Mouse (Mus musculus) E14TG2a.4 (cell line): Measurements from ENCODE around the gene Chd3.

Experiments
- H3K27me3 ChIP-seq: 2 replicates; pipeline ENCODE4 v1.6.1; 2014; ENCODE audit warnings: low read length, control low read depth; ENCODE audit not compliant: insufficient read depth
- H3K36me3 ChIP-seq: 2 replicates; pipeline ENCODE4 v1.6.1; 2014; ENCODE audit warnings: low read length, control low read depth; ENCODE audit not compliant: insufficient read depth
- H3K4me1 ChIP-seq: replicated peaks from 2 replicates; pipeline ENCODE4 v1.6.1; 2014; ENCODE audit warnings: low read depth, low read length, control low read depth
- H3K4me3 ChIP-seq: replicated peaks from 2 replicates; pipeline ENCODE4 v1.5.1; 2014; ENCODE audit warnings: mild to moderate bottlenecking, low read length
- H3K9me3 ChIP-seq: 2 replicates; pipeline ENCODE4 v1.6.1; 2014; ENCODE audit warnings: low read length, control low read depth
- CTCF ChIP-seq: conservative IDR thresholded peaks from 2 replicates; pipeline ENCODE4 v1.5.1; 2014; ENCODE audit warnings: low read length
- NANOG ChIP-seq: IDR thresholded peaks from 2 replicates; pipeline ENCODE4 v1.6.1; 2014; ENCODE audit warnings: borderline replicate concordance, low read length, mixed read lengths
- POU5F1 ChIP-seq: IDR thresholded peaks from 2 replicates; pipeline ENCODE4 v1.6.1; 2014; ENCODE audit warnings: low read length, borderline replicate concordance

Chd3 gene

DNA sequence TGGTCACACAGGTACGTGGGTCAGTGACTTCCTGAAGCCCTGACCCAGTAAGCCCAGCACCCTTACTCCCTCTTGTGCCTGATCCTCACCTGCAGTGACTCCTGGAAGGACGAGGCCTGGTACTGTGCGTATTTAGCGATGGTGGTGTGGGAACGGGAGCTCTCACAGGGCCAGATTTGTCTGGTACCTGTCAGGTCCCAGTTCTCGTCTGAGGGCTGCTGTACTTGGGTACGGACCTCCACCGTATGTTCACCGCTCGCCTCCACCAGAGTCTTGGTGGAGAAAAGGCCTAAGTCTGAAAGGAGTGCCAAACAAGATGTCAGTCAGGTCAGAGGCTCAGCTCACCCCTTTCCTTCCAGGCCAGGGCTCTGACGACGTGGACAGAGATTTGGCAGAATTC is 32.8 kb upstream of the Chd3 start:
- H3K36me3 ChIP-seq = peaks cover 63% of the 10 kb centered on the region
- TF ChIP-seq NANOG (no peak), CTCF (no peak), POU5F1 (no peak)
- peak overlapping the region; percentile 59; the same call in 1 of the 2 replicates for H3K4me3 ChIP-seq
- no peaks in the 10 kb centered on the region for H3K9me3 ChIP-seq
- H3K4me1 ChIP-seq = peaks cover 81% of the 10 kb centered on the region
- H3K27me3 ChIP-seq = peaks cover 25% of the 10 kb centered on the region

DNA sequence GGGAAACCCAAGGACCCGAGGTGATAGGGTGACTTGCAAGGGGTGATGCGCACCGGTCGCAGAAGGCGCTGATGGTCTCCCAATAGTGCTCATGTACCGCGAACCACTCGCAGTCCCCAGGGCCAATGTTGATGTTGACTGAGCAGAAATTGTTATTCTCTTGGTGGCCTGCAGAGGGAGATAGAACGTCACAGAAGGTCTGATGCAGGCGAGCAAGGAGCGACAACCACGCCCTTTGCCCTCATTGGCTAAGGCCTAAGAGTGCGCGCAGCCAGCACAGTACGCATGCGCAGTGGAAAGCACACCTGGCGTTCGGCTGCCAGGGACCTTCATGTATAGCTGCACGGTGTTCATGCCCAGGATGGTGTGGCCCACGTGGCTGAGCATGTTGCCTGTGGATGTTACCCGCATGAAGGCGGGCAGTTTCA is 32.0 kb upstream of the Chd3 start:
- Histone ChIP-seq H3K27me3 (peaks cover 25% of the 10 kb centered on the region), H3K4me3 (peak overlapping the region; percentile 59), H3K36me3 (peaks cover 61% of the 10 kb centered on the region), H3K4me1 (peaks cover 82% of the 10 kb centered on the region), H3K9me3 (no peaks in the 10 kb centered on the region)
- TF ChIP-seq NANOG (no peak), CTCF (peak; percentile 62), POU5F1 (no peak)

DNA sequence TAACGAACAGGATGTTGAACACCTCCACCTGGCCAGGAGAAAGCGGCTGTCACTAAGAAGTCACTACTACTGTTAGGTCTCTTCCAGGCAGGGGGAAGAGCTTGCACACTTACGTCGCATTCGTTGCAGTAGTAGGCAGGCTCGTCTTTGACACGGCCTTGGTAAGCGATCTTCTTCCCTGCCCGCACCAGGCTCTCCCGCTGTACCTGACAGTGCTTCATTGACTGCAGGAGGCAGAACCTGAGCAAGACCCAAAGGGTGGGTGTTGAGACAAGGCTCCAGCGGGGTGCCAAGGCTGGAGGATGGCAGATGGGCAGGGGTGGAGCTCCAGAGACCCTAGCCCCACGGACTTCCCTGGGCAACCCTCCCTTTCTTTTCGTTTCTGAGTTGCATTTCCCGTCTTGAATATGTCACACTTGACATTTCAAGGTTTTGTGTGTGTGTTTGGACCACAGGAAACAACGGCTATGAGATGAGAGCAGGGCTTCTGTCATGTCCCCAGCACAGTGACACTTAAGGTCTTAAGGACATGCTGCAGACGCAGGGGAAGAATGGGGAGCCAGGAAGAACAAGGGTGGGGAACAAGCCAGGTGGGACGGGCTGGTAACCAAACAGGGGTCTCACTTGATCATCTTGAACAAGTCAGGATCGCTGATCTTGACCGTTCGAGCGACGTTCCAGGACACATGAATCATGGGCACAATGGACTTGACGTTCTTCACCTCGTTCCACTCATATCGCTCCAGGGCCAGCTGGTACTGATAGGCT is 31.1 kb upstream of the Chd3 start:
- Histone ChIP-seq H3K4me3 (peak overlapping the region; percentile 88), H3K27me3 (peaks cover 25% of the 10 kb centered on the region), H3K4me1 (peaks cover 74% of the 10 kb centered on the region), H3K9me3 (no peaks in the 10 kb centered on the region), H3K36me3 (peaks cover 52% of the 10 kb centered on the region)
- no peak for TF ChIP-seq NANOG
- TF ChIP-seq POU5F1 = no peak
- no peak for TF ChIP-seq CTCF

DNA sequence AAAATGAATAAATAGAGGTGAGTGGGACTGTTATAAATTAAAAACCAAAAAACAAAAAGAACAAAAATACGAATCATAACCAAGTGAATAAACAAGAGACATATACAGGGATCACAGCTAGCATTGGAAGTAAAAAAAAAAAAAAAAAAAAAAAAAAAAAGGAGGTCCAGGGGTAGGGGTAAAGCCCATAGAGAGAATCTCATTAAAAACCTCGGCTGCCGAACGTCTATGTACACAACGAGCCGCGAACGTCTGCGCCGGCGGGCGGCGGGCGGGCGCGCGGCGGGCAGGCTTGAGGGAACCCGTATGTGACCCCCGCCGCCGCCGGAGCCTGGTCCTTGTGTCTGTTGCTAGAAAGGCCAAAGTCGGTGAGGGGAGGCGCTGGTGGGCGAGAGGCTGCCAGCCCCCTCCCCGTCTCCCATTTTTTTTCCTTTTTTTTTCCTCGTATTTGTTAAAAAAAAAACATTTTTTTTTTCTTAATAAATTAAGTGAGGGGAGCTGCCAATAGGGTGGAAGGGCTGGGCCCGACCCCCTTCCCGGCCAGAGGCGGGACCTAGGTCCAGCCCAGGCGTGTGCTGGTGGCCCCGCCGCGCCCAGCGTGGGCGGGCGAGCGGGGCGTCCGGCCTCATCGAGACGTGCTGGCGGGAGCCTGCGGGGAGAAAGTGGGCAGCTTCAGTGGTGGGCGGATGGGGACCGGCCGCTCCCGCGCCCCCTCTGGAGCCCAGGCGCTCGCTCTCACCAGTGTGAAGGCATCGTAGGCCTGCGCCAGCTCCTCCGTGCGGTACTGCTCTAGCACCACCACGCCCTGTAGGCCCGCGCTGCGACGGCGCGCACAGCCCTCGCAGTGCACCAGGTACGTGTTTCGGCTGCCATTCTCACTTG is 30.2 kb upstream of the Chd3 start:
- peaks cover 68% of the 10 kb centered on the region for H3K4me1 ChIP-seq
- peak overlapping the region; percentile 88 for H3K4me3 ChIP-seq
- no peak for TF ChIP-seq CTCF
- no peak for TF ChIP-seq NANOG
- no peak for TF ChIP-seq POU5F1
- peaks cover 22% of the 10 kb centered on the region for H3K27me3 ChIP-seq
- H3K9me3 ChIP-seq = no peaks in the 10 kb centered on the region
- H3K36me3 ChIP-seq = peaks cover 43% of the 10 kb centered on the region

DNA sequence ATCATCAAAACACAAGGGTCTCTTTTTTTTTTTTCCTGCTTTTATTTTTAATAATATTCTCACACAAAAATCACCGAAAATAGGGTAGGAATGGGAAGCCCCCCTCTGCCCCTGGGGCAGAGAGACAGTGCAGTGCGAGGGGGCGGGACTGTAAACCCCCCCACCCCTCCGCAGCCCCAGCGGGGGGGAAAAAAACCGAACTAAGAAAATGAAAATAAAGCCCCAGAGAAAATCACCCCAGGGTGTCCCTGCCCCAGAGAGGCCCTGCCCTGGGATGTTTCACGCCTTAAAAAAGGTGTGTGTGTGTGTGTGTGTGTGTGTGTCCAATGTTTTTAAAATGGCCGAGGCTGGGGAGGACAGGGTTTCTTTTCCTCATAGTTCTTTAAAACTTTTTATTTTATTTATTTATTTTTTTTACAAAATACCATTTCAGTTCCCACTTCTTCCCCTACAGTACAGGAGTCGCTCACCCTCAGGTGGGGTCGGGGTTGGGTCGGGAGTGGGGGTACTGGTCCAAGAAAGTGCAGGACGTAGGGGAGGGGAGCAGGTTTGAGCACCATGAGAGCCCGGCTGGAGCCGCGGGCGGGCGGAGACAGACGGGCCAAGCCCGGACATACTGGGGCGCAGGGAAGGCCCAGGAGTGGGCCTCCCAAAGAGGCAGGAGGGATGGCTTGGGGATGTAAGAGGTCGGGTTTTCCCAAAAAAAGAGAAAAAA is 29.4 kb upstream of the Chd3 start:
- no peaks in the 10 kb centered on the region for H3K9me3 ChIP-seq
- H3K4me3 ChIP-seq = peak overlapping the region; percentile 88
- TF ChIP-seq CTCF = no peak
- TF ChIP-seq POU5F1 = no peak
- no peak for TF ChIP-seq NANOG
- peaks cover 66% of the 10 kb centered on the region for H3K4me1 ChIP-seq
- H3K36me3 ChIP-seq = peaks cover 37% of the 10 kb centered on the region
- H3K27me3 ChIP-seq = peaks cover 14% of the 10 kb centered on the region

DNA sequence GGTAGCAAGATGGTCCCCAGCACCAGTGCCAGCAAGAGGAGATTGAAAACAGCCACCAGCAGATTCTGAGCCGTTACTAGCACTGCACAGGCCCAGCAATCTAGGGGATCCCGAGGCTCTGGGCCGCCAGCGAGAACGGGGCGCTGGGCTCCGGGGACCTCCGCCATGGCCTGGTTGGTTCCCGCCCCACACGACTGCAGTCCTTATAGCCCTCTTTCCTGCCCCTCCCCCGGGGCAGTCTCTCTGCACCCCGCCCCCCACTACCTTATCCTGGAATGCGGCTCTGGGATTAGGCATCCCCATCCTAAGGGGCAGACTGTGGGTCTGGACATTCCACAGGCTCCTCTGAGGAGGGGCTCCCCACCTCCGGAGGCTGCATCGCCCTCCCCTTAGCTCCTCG is 28.9 kb upstream of the Chd3 start, which contains the start of gene Tmem88:
Gene Tmem88 (minus strand): TSS at position 176 of the 400 bp plus-strand sequence.
- 0 out of 2 replicates have a peak, but pooled peaks cover 9% of the 10 kb centered on the region for H3K27me3 ChIP-seq
- TF ChIP-seq POU5F1 (no peak), NANOG (no peak), CTCF (no peak)
- H3K4me3 ChIP-seq = peak within 1 kb of the TSS; percentile 88
- H3K4me1 ChIP-seq = peaks cover 62% of the 10 kb centered on the region
- no peaks in the 10 kb centered on the region for H3K9me3 ChIP-seq
- H3K36me3 ChIP-seq = peaks cover 33% of the 10 kb centered on the region

DNA sequence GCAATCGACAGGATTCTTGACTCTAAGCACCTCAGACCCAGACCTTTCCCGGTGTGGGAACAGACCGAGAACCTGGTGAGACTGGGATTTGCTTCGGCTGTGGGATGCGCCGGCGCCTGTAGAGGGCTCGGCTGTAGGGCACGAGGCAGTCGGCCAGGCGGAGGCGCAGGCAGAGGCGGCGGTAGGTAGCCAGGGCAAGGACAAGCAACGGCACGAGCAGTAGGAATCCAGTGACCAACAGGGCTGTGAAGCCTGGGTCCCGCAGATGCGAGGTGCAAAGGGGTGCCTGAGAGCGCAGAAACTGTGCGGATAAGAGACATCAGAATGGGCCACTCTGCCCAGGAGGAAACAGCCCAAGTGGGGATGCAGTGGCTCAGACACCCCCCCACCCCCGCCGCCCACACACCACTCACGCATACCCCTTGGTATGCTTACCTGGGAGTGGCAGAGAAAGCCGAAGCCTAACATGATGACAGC is 28.4 kb upstream of the Chd3 start:
- TF ChIP-seq POU5F1 = no peak
- TF ChIP-seq NANOG = no peak
- TF ChIP-seq CTCF = no peak
- peaks cover 32% of the 10 kb centered on the region for H3K36me3 ChIP-seq

More for the DNA sequence above, 28.4 kb upstream of the Chd3 start:
- Histone ChIP-seq H3K27me3 (0 out of 2 replicates have a peak, but pooled peaks cover 9% of the 10 kb centered on the region), H3K9me3 (no peaks in the 10 kb centered on the region), H3K4me1 (peaks cover 62% of the 10 kb centered on the region), H3K4me3 (peak overlapping the region; percentile 88)
